Mouse (Mus musculus) neural tube, embryonic 11.5 days (tissue): ENCODE data around the gene Rtn4rl1. TPM values are rescaled to one million over a fixed set of nuclear protein-coding genes. Genes with fewer than 3 reads are reported as not detected.

ENCODE experiments used
- ATAC-seq: fragments of 200-750 bp; cut with Nextera tagmentation; 2 replicates; pipeline ENCODE4 v1.8.0; 2017; ENCODE audit warnings: moderate number of reproducible peaks, mild to moderate bottlenecking, moderate TSS enrichment, moderate library complexity; ENCODE audit not compliant: insufficient read depth, low FRiP score, low TSS enrichment
- DNase-seq: peaks from one replicate; pipeline ENCODE4 v3.0.0-alpha.2; 2015; ENCODE audit warnings: low spot score
- H3K27ac ChIP-seq: fragments of 300-500 bp; sonication (generic); 2 replicates; pipeline ENCODE4 v1.5.1; 2014; ENCODE audit warnings: low read depth, mild to moderate bottlenecking, low read length
- H3K27me3 ChIP-seq: fragments of 300-500 bp; sonication (generic); 2 replicates; pipeline ENCODE4 v1.6.1; 2014; ENCODE audit warnings: mild to moderate bottlenecking, low read length, mixed read lengths; ENCODE audit not compliant: control insufficient read depth, insufficient read depth
- H3K36me3 ChIP-seq: fragments of 300-500 bp; sonication (generic); 2 replicates; pipeline ENCODE4 v1.6.1; 2014; ENCODE audit warnings: mild to moderate bottlenecking, low read length, moderate library complexity, mixed read lengths; ENCODE audit not compliant: control insufficient read depth, insufficient read depth
- H3K4me1 ChIP-seq: fragments of 300-500 bp; sonication (generic); 2 replicates; pipeline ENCODE4 v1.6.1; 2014; ENCODE audit warnings: low read length, mixed read lengths; ENCODE audit not compliant: control insufficient read depth, insufficient read depth
- H3K4me2 ChIP-seq: fragments of 300-500 bp; sonication (generic); 2 replicates; pipeline ENCODE4 v1.6.1; 2014; ENCODE audit warnings: low read depth, mild to moderate bottlenecking, moderate library complexity
- H3K4me3 ChIP-seq: fragments of 300-500 bp; sonication (generic); 2 replicates; pipeline ENCODE4 v1.5.1; 2014; ENCODE audit warnings: low read depth, low read length
- H3K9ac ChIP-seq: fragments of 300-500 bp; sonication (generic); 2 replicates; pipeline ENCODE4 v1.6.1; 2014; ENCODE audit warnings: mild to moderate bottlenecking, low read length
- H3K9me3 ChIP-seq: fragments of 300-500 bp; sonication (generic); 2 replicates; pipeline ENCODE4 v1.6.1; 2016; ENCODE audit warnings: low read length; ENCODE audit not compliant: control insufficient read depth
- WGBS: fragments of 180-500 bp; shearing (Covaris S2); extraction: QIAGEN DNeasy Blood & Tissue Kit; methylation state at CpG from one replicate; pipeline ENCODE4 v1.1.7; 2014; 5-methylcytosine and 5-hydroxymethylcytosine counted together
- microRNA counts: library from miRNA; unstranded; fragments of <30 nt; microRNA quantifications from one replicate; lab custom pipeline; 2015
- microRNA-seq: library from miRNA; unstranded; fragments of <30 nt; microRNA quantifications from one replicate; pipeline ENCODE4, GENCODE M21; 2016
- polyA plus RNA-seq: library from polyadenylated mRNA; unstranded; fragments of >200 nt; fragmentation: Nextera tagmentation; extraction: Ambion mirVana; gene quantifications from 2 replicates; pipeline ENCODE4 v1.2.1, GENCODE M21; 2014

Gene Rtn4rl1
- polyA plus RNA-seq, 1 experiment from 2014 or later = 6.0 TPM

DNA sequence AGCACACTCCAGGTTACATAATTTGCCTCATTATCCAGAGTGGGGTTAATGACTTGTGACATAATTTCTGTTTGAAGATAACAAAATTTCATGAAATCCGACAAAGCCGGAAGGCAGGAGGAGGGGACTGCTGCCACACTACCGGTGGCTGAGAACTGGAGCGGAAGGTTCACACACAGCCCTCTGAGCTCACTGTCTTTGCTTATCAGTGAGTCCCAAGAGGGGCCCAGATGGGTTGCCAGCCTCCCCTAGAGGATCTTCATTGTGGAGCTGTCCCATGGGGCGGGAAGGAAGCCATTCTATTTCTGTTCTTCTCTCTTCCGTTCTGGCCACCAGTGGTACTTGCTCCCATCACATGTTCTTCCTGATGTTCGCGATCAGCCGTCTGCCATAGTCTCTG, 107.4 kb downstream of the Rtn4rl1 start:
- H3K9ac ChIP-seq = no peak overlapping the region
- WGBS = 86% methylated on average over 9 of the region's 9 CpGs
- H3K4me2 ChIP-seq = no peak overlapping the region
- H3K27me3 ChIP-seq = no peaks in the 10 kb centered on the region
- ATAC-seq = no peak
- H3K27ac ChIP-seq = no peak overlapping the region
- no peak for DNase-seq
- no peaks in the 10 kb centered on the region for H3K9me3 ChIP-seq
- H3K4me3 ChIP-seq = no peak overlapping the region
- no peaks in the 10 kb centered on the region for H3K4me1 ChIP-seq
- H3K36me3 ChIP-seq = peaks cover 7% of the 10 kb centered on the region

GRCm38 (mm10) chr11:75304797-75305196, 111.2 kb downstream of the Rtn4rl1 start:
- H3K9me3 ChIP-seq = no peaks in the 10 kb centered on the region
- no peak overlapping the region for H3K4me3 ChIP-seq
- H3K4me2 ChIP-seq = no peak overlapping the region
- H3K27me3 ChIP-seq = no peaks in the 10 kb centered on the region
- H3K9ac ChIP-seq = no peak overlapping the region
- peaks cover 12% of the 10 kb centered on the region for H3K36me3 ChIP-seq
- 88% methylated on average over 9 of the region's 9 CpGs for WGBS
- no peak for DNase-seq
- ATAC-seq = no peak
- no peak overlapping the region for H3K27ac ChIP-seq
- H3K4me1 ChIP-seq = no peaks in the 10 kb centered on the region

DNA sequence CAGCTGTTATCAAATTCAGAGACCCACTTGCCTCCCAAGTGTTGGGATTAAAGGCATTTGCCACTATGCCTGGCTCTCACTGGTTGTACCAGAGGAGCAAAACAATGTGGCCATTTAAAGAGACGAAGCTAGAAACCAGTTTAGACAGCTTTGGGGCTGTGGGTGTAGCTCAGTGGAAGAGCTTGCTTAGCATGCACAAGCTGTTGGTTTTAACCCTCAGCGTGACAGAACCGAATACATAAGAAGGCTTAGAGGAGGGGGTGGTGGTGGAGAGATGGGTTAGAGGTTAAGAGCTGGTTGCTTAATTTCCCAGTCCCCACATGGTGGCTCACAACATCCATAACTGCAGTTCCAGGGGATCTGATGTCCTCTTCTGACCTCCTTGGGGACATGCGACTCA, 115.1 kb downstream of the Rtn4rl1 start:
- no peak overlapping the region for H3K4me3 ChIP-seq
- H3K4me2 ChIP-seq = no peak overlapping the region
- 0 out of 2 replicates have a peak, but pooled peaks cover 13% of the 10 kb centered on the region for H3K36me3 ChIP-seq
- H3K27me3 ChIP-seq = no peaks in the 10 kb centered on the region
- no peak overlapping the region for H3K27ac ChIP-seq
- no peaks in the 10 kb centered on the region for H3K9me3 ChIP-seq
- no peak overlapping the region for H3K9ac ChIP-seq
- 88% methylated on average over 4 of the region's 4 CpGs for WGBS
- no peaks in the 10 kb centered on the region for H3K4me1 ChIP-seq
- ATAC-seq = no peak
- DNase-seq = no peak

DNA sequence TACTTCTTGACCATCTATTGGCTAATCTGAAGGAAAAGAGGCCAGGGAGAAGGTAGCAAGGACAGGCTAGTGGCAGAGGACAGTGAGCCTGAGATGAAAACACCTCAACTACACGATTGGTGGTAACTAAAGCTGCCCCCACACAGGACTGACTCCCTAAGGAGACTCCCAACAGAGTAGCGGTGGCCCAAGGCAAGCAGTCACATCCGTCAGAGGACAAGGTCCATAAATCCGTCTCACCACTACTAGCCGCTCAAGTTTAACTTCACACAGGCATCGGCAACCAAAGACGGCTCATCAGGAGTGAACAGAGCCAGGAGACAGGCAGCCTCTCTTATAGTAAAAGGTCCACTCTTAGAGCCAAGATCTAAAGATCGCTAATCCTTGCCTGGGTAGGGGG, 117.2 kb downstream of the Rtn4rl1 start:
- no peaks in the 10 kb centered on the region for H3K9me3 ChIP-seq
- H3K4me3 ChIP-seq = no peak overlapping the region
- H3K27ac ChIP-seq = no peak overlapping the region
- 78% methylated on average over 8 of the region's 8 CpGs for WGBS
- ATAC-seq (no peak), DNase-seq (no peak)
- no peaks in the 10 kb centered on the region for H3K4me1 ChIP-seq
- H3K9ac ChIP-seq = no peak overlapping the region
- H3K36me3 ChIP-seq = peaks cover 13% of the 10 kb centered on the region; the same call in 1 of the 2 replicates
- no peaks in the 10 kb centered on the region for H3K27me3 ChIP-seq
- no peak overlapping the region for H3K4me2 ChIP-seq

DNA sequence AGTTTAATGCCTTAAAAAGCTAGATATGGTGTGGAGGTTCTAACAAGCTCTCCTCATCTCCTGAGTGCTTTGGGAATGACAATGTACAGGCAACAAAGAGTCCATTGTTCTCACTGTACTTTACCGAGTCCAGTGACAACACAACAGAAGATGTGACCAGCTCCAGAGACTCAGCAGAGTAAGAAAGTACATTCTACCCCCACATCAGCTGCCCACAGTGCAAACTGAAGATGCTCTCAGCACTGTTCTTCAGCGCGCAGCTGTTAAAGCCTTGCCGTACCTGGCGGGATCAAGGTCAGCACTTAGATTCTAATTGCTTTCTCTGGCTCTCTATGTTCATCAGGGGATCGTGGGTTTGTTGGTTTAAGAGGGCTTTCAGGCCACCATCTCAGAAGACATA, 118.2 kb downstream of the Rtn4rl1 start:
- Histone ChIP-seq H3K4me1 (no peaks in the 10 kb centered on the region), H3K4me2 (no peak overlapping the region), H3K27me3 (no peaks in the 10 kb centered on the region), H3K9ac (no peak overlapping the region), H3K27ac (no peak overlapping the region), H3K9me3 (no peaks in the 10 kb centered on the region), H3K36me3 (peaks cover 10% of the 10 kb centered on the region; the same call in 1 of the 2 replicates), H3K4me3 (no peak overlapping the region)
- ATAC-seq (no peak), DNase-seq (no peak)
- 91% methylated on average over 6 of the region's 6 CpGs for WGBS

- H3K27me3 ChIP-seq = no peaks in the 10 kb centered on the region
- no peaks in the 10 kb centered on the region for H3K9me3 ChIP-seq
- no peak overlapping the region for H3K4me3 ChIP-seq
- ATAC-seq = no peak
- no peak overlapping the region for H3K27ac ChIP-seq
- no peak overlapping the region for H3K9ac ChIP-seq
- H3K4me1 ChIP-seq = no peaks in the 10 kb centered on the region
- no peak overlapping the region for H3K4me2 ChIP-seq
- WGBS = 94% methylated on average over 8 of the region's 8 CpGs
- no peak for DNase-seq
- peaks cover 12% of the 10 kb centered on the region for H3K36me3 ChIP-seq
Measured at GRCm38 (mm10) chr11:75313834-75314233, 120.3 kb downstream of the Rtn4rl1 start.

MicroRNAs encoded within 50 kb of the gene (microRNA counts, 519-probe panel; counts per million panel counts)
- microRNA mmu-miR-132 (lab: Ali Mortazavi, UCI) (3,045 counts per million, percentile 65 among the panel's probes with 10 or more counts), microRNA mmu-miR-212 (lab: Ali Mortazavi, UCI) (171 counts per million, percentile 57 among the panel's probes with 10 or more counts)

Small RNA genes lying within 50 kb of the gene (microRNA-seq; reads per million reads assigned to microRNA genes)
- 103 reads per million, percentile 51 among the genes with 10 or more reads in this experiment for gene Mir132
- 15.4 reads per million, percentile 26 among the genes with 10 or more reads in this experiment for gene Mir212

Other genes with a start within 250 kb of the Rtn4rl1 start
- 4.1 and 4.9 TPM in 2 replicates for gene Hic1, start 24.3 kb upstream of the Rtn4rl1 start, polyA plus RNA-seq
- gene Ovca2, start 14.9 kb upstream of the Rtn4rl1 start, polyA plus RNA-seq = 32.6 and 37.4 TPM in 2 replicates
- gene Dph1, start 2.5 kb upstream of the Rtn4rl1 start, polyA plus RNA-seq = 19.8 and 21.1 TPM in 2 replicates
- gene Rpa1, start 154.5 kb downstream of the Rtn4rl1 start, polyA plus RNA-seq = 117 and 123 TPM in 2 replicates
- 13.4 and 15.9 TPM in 2 replicates for gene Smyd4, start 154.7 kb downstream of the Rtn4rl1 start, polyA plus RNA-seq
- gene Serpinf1, start 228.9 kb downstream of the Rtn4rl1 start, polyA plus RNA-seq = 84.0 and 87.0 TPM in 2 replicates
- 0.15 and 0.17 TPM in 2 replicates for gene Serpinf2, start 245.8 kb downstream of the Rtn4rl1 start, polyA plus RNA-seq